Mouse (Mus musculus) CD4-positive, CD25-positive, alpha-beta regulatory T cell, adult 4 months (primary cell): ENCODE measurements around the gene Ect2. TPM values are rescaled to one million over a fixed set of nuclear protein-coding genes. Genes with fewer than 3 reads are reported as not detected.

ENCODE experiments used
- ATAC-seq: one replicate; pipeline ENCODE4 v1.8.0; 2017
- polyA plus RNA-seq, 2 experiments: library from polyadenylated mRNA; unstranded; fragments of 100-300 nt; shearing (Covaris generic); gene quantifications; one replicate each; pipeline ENCODE4 v1.2.1; 2017

Ect2 gene
- 1 to 10 TPM; 4.6 to 7.3 TPM for polyA plus RNA-seq

- ATAC-seq, result peak; percentile 98
These were observed at the start of gene Ect2 for GRCm38 (mm10) chr3:27153701-27154209. TSS of gene Ect2 (minus strand) at chr3:27153878.

- no peak for ATAC-seq
These were observed 48.2 kb upstream of the Ect2 start for GRCm38 (mm10) chr3:27201728-27202411.

GRCm38 (mm10) chr3:27199120-27199519, 45.4 kb upstream of the Ect2 start:
- no peak for ATAC-seq

- ATAC-seq, result no peak
These were observed 44.1 kb upstream of the Ect2 start for GRCm38 (mm10) chr3:27197816-27198215.

- no peak for ATAC-seq
These were observed 42.9 kb upstream of the Ect2 start for GRCm38 (mm10) chr3:27196529-27196928.

- ATAC-seq, result no peak
These were observed 42.0 kb upstream of the Ect2 start for GRCm38 (mm10) chr3:27195573-27196227.

GRCm38 (mm10) chr3:27195153-27195552, 41.5 kb upstream of the Ect2 start:
- ATAC-seq, result no peak

- peak; percentile 56 for ATAC-seq
These were observed 40.2 kb upstream of the Ect2 start for GRCm38 (mm10) chr3:27193844-27194317.

GRCm38 (mm10) chr3:27191856-27192255, 38.2 kb upstream of the Ect2 start:
- ATAC-seq, result no peak

- no peak for ATAC-seq
These were observed 37.2 kb upstream of the Ect2 start for GRCm38 (mm10) chr3:27190865-27191264.

- ATAC-seq, result no peak
These were observed 35.9 kb upstream of the Ect2 start for GRCm38 (mm10) chr3:27189320-27190261.

GRCm38 (mm10) chr3:27188386-27188785, 34.7 kb upstream of the Ect2 start:
- no peak for ATAC-seq

GRCm38 (mm10) chr3:27183601-27184175, 30.0 kb upstream of the Ect2 start:
- ATAC-seq, result no peak

GRCm38 (mm10) chr3:27182733-27183600, 29.3 kb upstream of the Ect2 start, which contains the start of gene Nceh1:
TSS of gene Nceh1 (plus strand) at chr3:27182965.
- ATAC-seq, result peak; percentile 99

- ATAC-seq, result no peak
These were observed 26.0 kb upstream of the Ect2 start for GRCm38 (mm10) chr3:27179711-27180110.

- ATAC-seq, result no peak
These were observed 16.6 kb upstream of the Ect2 start for GRCm38 (mm10) chr3:27170257-27170656.

- no peak for ATAC-seq
These were observed 11.9 kb upstream of the Ect2 start for GRCm38 (mm10) chr3:27165481-27166065.

GRCm38 (mm10) chr3:27162410-27162804, 8.7 kb upstream of the Ect2 start:
- ATAC-seq, result no peak

GRCm38 (mm10) chr3:27161645-27162409, 8.1 kb upstream of the Ect2 start:
- no peak for ATAC-seq

GRCm38 (mm10) chr3:27158910-27159309, 5.2 kb upstream of the Ect2 start:
- no peak for ATAC-seq
